Mouse (Mus musculus): Measurements from ENCODE around the gene Fdx1l.

DNA sequence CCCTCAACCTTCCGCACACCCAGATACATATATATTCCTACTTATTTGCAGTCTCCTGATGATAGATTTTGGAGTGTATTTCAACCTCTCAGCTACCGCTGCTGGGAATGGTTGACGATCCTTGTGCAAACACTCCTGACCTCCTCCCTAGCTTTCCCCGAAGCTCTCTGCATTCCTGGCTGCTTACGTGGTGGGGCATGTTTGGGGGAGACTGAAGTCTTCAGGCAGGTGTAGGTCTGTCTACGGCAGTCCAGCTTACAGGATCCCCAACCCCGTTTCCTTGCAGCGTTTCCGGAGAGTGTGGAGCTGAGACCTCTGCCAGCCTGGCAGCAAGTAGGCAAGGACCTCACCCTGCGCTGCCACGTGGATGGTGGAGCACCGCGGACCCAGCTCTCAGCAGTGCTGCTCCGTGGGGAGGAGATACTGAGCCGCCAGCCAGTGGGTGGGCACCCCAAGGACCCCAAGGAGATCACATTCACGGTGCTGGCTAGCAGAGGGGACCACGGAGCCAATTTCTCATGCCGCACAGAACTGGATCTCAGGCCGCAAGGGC lies 48.1 kb downstream of the Fdx1l start:
- TF ChIP-seq NRF1 (IDR thresholded peaks at IDR 0.05; ENCODE audit: insufficient read depth, low read depth, low read length, poor library complexity, severe bottlenecking) (no peak), POLR2A (IDR thresholded peaks at IDR 0.05; ENCODE audit: control insufficient read depth in 1 of 2, insufficient read depth in 1 of 2, low read depth in 1 of 2, low read length in 2 of 2, poor library complexity in 1 of 2) (no peak), ZMIZ1 (IDR thresholded peaks at IDR 0.05; ENCODE audit: low read depth, low read length) (no peak), MAX (IDR thresholded peaks at IDR 0.05; ENCODE audit: low read length) (no peak), NELFE (IDR thresholded peaks at IDR 0.05; ENCODE audit: low read depth, low read length) (no peak), GATA1 (IDR thresholded peaks at IDR 0.05; ENCODE audit: low read depth, low read length) (no peak), CTCF (IDR thresholded peaks at IDR 0.05 in 2 of 3, conservative IDR thresholded peaks at IDR 0.05 in 1 of 3; ENCODE audit: control insufficient read depth in 1 of 3, insufficient read depth in 1 of 3, low read depth in 2 of 3, low read length in 3 of 3, poor library complexity in 1 of 3, severe bottlenecking in 1 of 3) (no peak), GABPA (IDR thresholded peaks at IDR 0.05; ENCODE audit: low read depth, low read length) (no peak), E2F4 (IDR thresholded peaks at IDR 0.05; ENCODE audit: borderline replicate concordance, low read depth, low read length) (no peak), POLR2AphosphoS2 (IDR thresholded peaks at IDR 0.05; ENCODE audit: low read length) (no peak), BHLHE40 (IDR thresholded peaks at IDR 0.05; ENCODE audit: borderline replicate concordance, low read depth, low read length) (no peak)

Measured in MEL (cell line).